Mouse (Mus musculus): ENCODE measurements around the gene Asic4. TPM values are rescaled to one million over a fixed set of nuclear protein-coding genes. Genes with fewer than 3 reads are reported as not detected.

The Asic4 gene
- polyA plus RNA-seq, 1 experiment = 0.08 TPM

GRCm38 (mm10) chr1:75478916-75479634, 28.8 kb downstream of the Asic4 start, which contains the start of the genes Chpf and Tmem198:
Gene Chpf, minus strand, starts transcription at chr1:75479307.
Gene Tmem198, plus strand, starts transcription at chr1:75479532.
- H3K27ac ChIP-seq (ENCODE audit: insufficient read depth, low read depth, low read length) = peak within 1 kb of the TSS; percentile 66
- TF ChIP-seq POLR2A (IDR thresholded peaks at IDR 0.05; ENCODE audit: low read depth, low read length) = no peak
- no peak for TF ChIP-seq CTCF (conservative IDR thresholded peaks at IDR 0.05; ENCODE audit: insufficient read depth, insufficient read length, low read depth, low read length)
- H3K4me3 ChIP-seq (ENCODE audit: insufficient read depth, low read depth, low read length) = peak within 1 kb of the TSS; percentile 71
- H3K27me3 ChIP-seq (replicated peaks; ENCODE audit: control insufficient read depth, insufficient read depth, low read length) = no peaks in the 10 kb centered on the region
- peak; percentile 98 for DNase-seq
- no peaks in the 10 kb centered on the region for H3K36me3 ChIP-seq (ENCODE audit: control insufficient read depth, insufficient read depth, low read length)
- under 1% methylated on average over 76 of the region's 76 CpGs for WGBS
- peaks cover 8% of the 10 kb centered on the region; the same call in 1 of the 2 replicates for H3K4me1 ChIP-seq (ENCODE audit: control insufficient read depth, insufficient read depth, low read length)

GRCm38 (mm10) chr1:75479635-75479989, 29.4 kb downstream of the Asic4 start:
- WGBS = under 1% methylated on average over 24 of the region's 24 CpGs
- Histone ChIP-seq H3K4me3 (ENCODE audit: insufficient read depth, low read depth, low read length) (peak overlapping the region; percentile 39; the same call in 1 of the 2 replicates), H3K27me3 (replicated peaks; ENCODE audit: control insufficient read depth, insufficient read depth, low read length) (no peaks in the 10 kb centered on the region), H3K27ac (ENCODE audit: insufficient read depth, low read depth, low read length) (no peak overlapping the region), H3K4me1 (ENCODE audit: control insufficient read depth, insufficient read depth, low read length) (peaks cover 8% of the 10 kb centered on the region; the same call in 1 of the 2 replicates), H3K36me3 (ENCODE audit: control insufficient read depth, insufficient read depth, low read length) (no peaks in the 10 kb centered on the region)
- TF ChIP-seq POLR2A (IDR thresholded peaks at IDR 0.05; ENCODE audit: low read depth, low read length) (no peak), CTCF (conservative IDR thresholded peaks at IDR 0.05; ENCODE audit: insufficient read depth, insufficient read length, low read depth, low read length) (no peak)
- DNase-seq = no peak

GRCm38 (mm10) chr1:75480036-75480435, 29.8 kb downstream of the Asic4 start:
- Histone ChIP-seq H3K27ac (ENCODE audit: insufficient read depth, low read depth, low read length) (no peak overlapping the region), H3K27me3 (replicated peaks; ENCODE audit: control insufficient read depth, insufficient read depth, low read length) (no peaks in the 10 kb centered on the region), H3K36me3 (ENCODE audit: control insufficient read depth, insufficient read depth, low read length) (no peaks in the 10 kb centered on the region), H3K4me3 (ENCODE audit: insufficient read depth, low read depth, low read length) (no peak overlapping the region), H3K4me1 (ENCODE audit: control insufficient read depth, insufficient read depth, low read length) (peaks cover 8% of the 10 kb centered on the region; the same call in 1 of the 2 replicates)
- DNase-seq = no peak
- no peak for TF ChIP-seq CTCF (conservative IDR thresholded peaks at IDR 0.05; ENCODE audit: insufficient read depth, insufficient read length, low read depth, low read length)
- no peak for TF ChIP-seq POLR2A (IDR thresholded peaks at IDR 0.05; ENCODE audit: low read depth, low read length)
- 17% methylated on average over 13 of the region's 13 CpGs for WGBS

- TF ChIP-seq CTCF (conservative IDR thresholded peaks at IDR 0.05; ENCODE audit: insufficient read depth, insufficient read length, low read depth, low read length) (no peak), POLR2A (IDR thresholded peaks at IDR 0.05; ENCODE audit: low read depth, low read length) (no peak)
- no peak overlapping the region for H3K4me3 ChIP-seq (ENCODE audit: insufficient read depth, low read depth, low read length)
- 87% methylated on average over 7 of the region's 7 CpGs for WGBS
- H3K27me3 ChIP-seq (replicated peaks; ENCODE audit: control insufficient read depth, insufficient read depth, low read length) = no peaks in the 10 kb centered on the region
- DNase-seq = no peak
- H3K36me3 ChIP-seq (ENCODE audit: control insufficient read depth, insufficient read depth, low read length) = no peaks in the 10 kb centered on the region
- no peak overlapping the region for H3K27ac ChIP-seq (ENCODE audit: insufficient read depth, low read depth, low read length)
- peaks cover 8% of the 10 kb centered on the region; the same call in 1 of the 2 replicates for H3K4me1 ChIP-seq (ENCODE audit: control insufficient read depth, insufficient read depth, low read length)
Observed at GRCm38 (mm10) chr1:75480735-75481134, 30.5 kb downstream of the Asic4 start.

GRCm38 (mm10) chr1:75486561-75486960, 36.3 kb downstream of the Asic4 start:
- no peak overlapping the region for H3K4me3 ChIP-seq (ENCODE audit: insufficient read depth, low read depth, low read length)
- no peak overlapping the region for H3K27ac ChIP-seq (ENCODE audit: insufficient read depth, low read depth, low read length)
- TF ChIP-seq CTCF (conservative IDR thresholded peaks at IDR 0.05; ENCODE audit: insufficient read depth, insufficient read length, low read depth, low read length) = no peak
- no peak for TF ChIP-seq POLR2A (IDR thresholded peaks at IDR 0.05; ENCODE audit: low read depth, low read length)
- WGBS = 12% methylated on average over 24 of the region's 24 CpGs
- H3K4me1 ChIP-seq (ENCODE audit: control insufficient read depth, insufficient read depth, low read length) = peaks cover 8% of the 10 kb centered on the region
- H3K27me3 ChIP-seq (replicated peaks; ENCODE audit: control insufficient read depth, insufficient read depth, low read length) = no peaks in the 10 kb centered on the region
- DNase-seq = peak; percentile 67
- no peaks in the 10 kb centered on the region for H3K36me3 ChIP-seq (ENCODE audit: control insufficient read depth, insufficient read depth, low read length)

GRCm38 (mm10) chr1:75487040-75487404, 36.8 kb downstream of the Asic4 start:
- Histone ChIP-seq H3K27ac (ENCODE audit: insufficient read depth, low read depth, low read length) (no peak overlapping the region), H3K4me3 (ENCODE audit: insufficient read depth, low read depth, low read length) (peak overlapping the region; percentile 48), H3K27me3 (replicated peaks; ENCODE audit: control insufficient read depth, insufficient read depth, low read length) (no peaks in the 10 kb centered on the region), H3K36me3 (ENCODE audit: control insufficient read depth, insufficient read depth, low read length) (no peaks in the 10 kb centered on the region), H3K4me1 (ENCODE audit: control insufficient read depth, insufficient read depth, low read length) (peaks cover 8% of the 10 kb centered on the region)
- TF ChIP-seq CTCF (conservative IDR thresholded peaks at IDR 0.05; ENCODE audit: insufficient read depth, insufficient read length, low read depth, low read length) (no peak), POLR2A (IDR thresholded peaks at IDR 0.05; ENCODE audit: low read depth, low read length) (no peak)
- 3% methylated on average over 13 of the region's 13 CpGs for WGBS
- DNase-seq = no peak

- peak; percentile 93 for DNase-seq
- H3K27me3 ChIP-seq (replicated peaks; ENCODE audit: control insufficient read depth, insufficient read depth, low read length) = no peaks in the 10 kb centered on the region
- no peak overlapping the region for H3K27ac ChIP-seq (ENCODE audit: insufficient read depth, low read depth, low read length)
- H3K4me3 ChIP-seq (ENCODE audit: insufficient read depth, low read depth, low read length) = peak overlapping the region; percentile 48
- peaks cover 8% of the 10 kb centered on the region for H3K4me1 ChIP-seq (ENCODE audit: control insufficient read depth, insufficient read depth, low read length)
- TF ChIP-seq POLR2A (IDR thresholded peaks at IDR 0.05; ENCODE audit: low read depth, low read length) (no peak), CTCF (conservative IDR thresholded peaks at IDR 0.05; ENCODE audit: insufficient read depth, insufficient read length, low read depth, low read length) (no peak)
- H3K36me3 ChIP-seq (ENCODE audit: control insufficient read depth, insufficient read depth, low read length) = no peaks in the 10 kb centered on the region
- WGBS = 1% methylated on average over 62 of the region's 62 CpGs
Observed at GRCm38 (mm10) chr1:75487405-75488161, 37.3 kb downstream of the Asic4 start.

All from kidney, adult 2 months (tissue).